Mouse (Mus musculus) forebrain, embryonic 14.5 days (tissue): ENCODE measurements around the gene Slc38a2. TPM values are rescaled to one million over a fixed set of nuclear protein-coding genes. Genes with fewer than 3 reads are reported as not detected.
A peak's percentile ranks its signal among the peaks of the same experiment; 100 is the strongest.

Experiments used
- ATAC-seq: fragments of 200-750 bp; cut with Nextera tagmentation; 2 replicates; pipeline ENCODE4 v1.8.0; 2017; ENCODE audit warnings: mild to moderate bottlenecking, moderate library complexity
- DNase-seq: peaks from one replicate; pipeline ENCODE4 v3.0.0-alpha.2; 2015; ENCODE audit warnings: low spot score
- H3K27ac ChIP-seq: fragments of 300-500 bp; sonication (generic); 2 replicates; pipeline ENCODE4 v1.5.1; 2014; ENCODE audit warnings: low read depth, mild to moderate bottlenecking, control low read depth, low read length, moderate library complexity
- H3K27me3 ChIP-seq: fragments of 300-500 bp; sonication (generic); replicated peaks from 2 replicates; pipeline ENCODE4 v1.6.1; 2014; ENCODE audit warnings: low read length, control low read depth, mixed read lengths; ENCODE audit not compliant: control insufficient read depth, insufficient read depth
- H3K36me3 ChIP-seq: fragments of 300-500 bp; sonication (generic); 2 replicates; pipeline ENCODE4 v1.6.1; 2014; ENCODE audit warnings: low read length, control low read depth; ENCODE audit not compliant: control insufficient read depth, insufficient read depth
- H3K4me1 ChIP-seq: fragments of 300-500 bp; sonication (generic); 2 replicates; pipeline ENCODE4 v1.6.1; 2014; ENCODE audit warnings: antibody characterized with exemption, low read length, control low read depth; ENCODE audit not compliant: control insufficient read depth, insufficient read depth
- H3K4me2 ChIP-seq: fragments of 300-500 bp; sonication (generic); 2 replicates; pipeline ENCODE4 v1.6.1; 2014; ENCODE audit warnings: mild to moderate bottlenecking, control low read depth, low read length
- H3K4me3 ChIP-seq: fragments of 300-500 bp; sonication (generic); 2 replicates; pipeline ENCODE4 v1.5.1; 2014; ENCODE audit warnings: low read depth, low read length, control low read depth
- H3K9ac ChIP-seq: fragments of 300-500 bp; sonication (generic); 2 replicates; pipeline ENCODE4 v1.6.1; 2014; ENCODE audit warnings: mild to moderate bottlenecking, low read length, control low read depth, moderate library complexity
- H3K9me3 ChIP-seq: fragments of 300-500 bp; sonication (generic); replicated peaks from 2 replicates; pipeline ENCODE4 v1.6.1; 2016; ENCODE audit warnings: low read length, control low read depth, mixed read lengths; ENCODE audit not compliant: control insufficient read depth
- WGBS: fragments of 180-500 bp; shearing (Covaris S2); extraction: QIAGEN DNeasy Blood & Tissue Kit; methylation state at CpG from one replicate; pipeline ENCODE4 v1.1.7; 2014; 5-methylcytosine and 5-hydroxymethylcytosine counted together
- polyA plus RNA-seq: library from polyadenylated mRNA; unstranded; fragments of >200 nt; fragmentation: Nextera tagmentation; extraction: Ambion mirVana; gene quantifications from 2 replicates; pipeline ENCODE4 v1.2.1, GENCODE M21; 2014

The Slc38a2 gene
- polyA plus RNA-seq, 1 experiment from 2014 or later, result 142 TPM

DNA sequence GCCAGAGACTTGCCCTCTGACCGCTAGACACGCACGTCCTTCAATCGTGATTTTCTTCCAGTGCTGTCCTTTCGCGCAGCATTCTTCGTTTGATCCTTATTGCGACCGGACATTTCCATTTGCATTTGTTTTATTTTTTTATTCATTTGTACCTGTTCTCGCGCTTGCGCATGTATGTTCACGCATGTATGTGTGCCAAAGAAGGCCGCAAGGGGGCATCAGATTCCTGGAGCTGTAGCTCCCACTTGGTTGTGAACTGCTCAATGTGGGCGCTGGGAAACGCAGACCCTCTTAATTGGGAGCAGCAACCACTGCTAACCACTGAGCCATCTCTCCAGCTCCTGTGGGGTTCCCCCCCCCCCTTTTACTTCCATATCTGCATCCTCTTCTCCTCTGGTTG lies 46.5 kb downstream of the Slc38a2 start:
- H3K4me3 ChIP-seq, result no peak overlapping the region
- H3K27ac ChIP-seq, result no peak overlapping the region
- no peak overlapping the region for H3K4me2 ChIP-seq

DNA sequence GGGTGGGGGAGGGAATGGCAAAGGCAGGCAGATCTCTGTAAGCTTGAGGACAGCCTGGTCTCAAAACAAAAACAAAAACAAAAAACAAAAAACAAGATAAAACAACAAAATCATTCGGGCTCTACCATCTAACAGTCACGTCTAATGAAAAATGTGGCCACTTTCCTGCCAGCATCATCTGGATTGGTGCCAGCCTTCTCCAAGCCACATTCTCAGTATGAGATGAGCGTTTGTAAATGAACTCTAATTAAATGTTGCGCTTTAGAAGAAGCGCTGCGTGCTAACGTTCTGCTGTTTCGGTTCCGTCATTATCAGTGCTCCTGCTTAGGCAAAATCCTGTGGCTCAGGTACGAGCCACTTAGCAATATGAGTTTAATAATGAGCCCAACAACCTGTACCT lies 47.0 kb downstream of the Slc38a2 start:
- no peak overlapping the region for H3K9ac ChIP-seq
- peaks cover 1% of the 10 kb centered on the region; the same call in 1 of the 2 replicates for H3K4me1 ChIP-seq
- no peaks in the 10 kb centered on the region for H3K36me3 ChIP-seq
- 26% methylated on average over 10 of the region's 10 CpGs for WGBS
- no peak overlapping the region for H3K4me2 ChIP-seq
- H3K27me3 ChIP-seq, result no peaks in the 10 kb centered on the region
- no peak for ATAC-seq
- no peaks in the 10 kb centered on the region for H3K9me3 ChIP-seq
- no peak overlapping the region for H3K27ac ChIP-seq
- H3K4me3 ChIP-seq, result no peak overlapping the region
- peak; percentile 81 for DNase-seq

More for the DNA sequence above, 46.5 kb downstream of the Slc38a2 start:
- Histone ChIP-seq H3K27me3 (no peaks in the 10 kb centered on the region), H3K9me3 (no peaks in the 10 kb centered on the region), H3K4me1 (no peaks in the 10 kb centered on the region), H3K36me3 (no peaks in the 10 kb centered on the region), H3K9ac (no peak overlapping the region)
- 85% methylated on average over 16 of the region's 16 CpGs for WGBS
- DNase-seq (no peak), ATAC-seq (no peak)

DNA sequence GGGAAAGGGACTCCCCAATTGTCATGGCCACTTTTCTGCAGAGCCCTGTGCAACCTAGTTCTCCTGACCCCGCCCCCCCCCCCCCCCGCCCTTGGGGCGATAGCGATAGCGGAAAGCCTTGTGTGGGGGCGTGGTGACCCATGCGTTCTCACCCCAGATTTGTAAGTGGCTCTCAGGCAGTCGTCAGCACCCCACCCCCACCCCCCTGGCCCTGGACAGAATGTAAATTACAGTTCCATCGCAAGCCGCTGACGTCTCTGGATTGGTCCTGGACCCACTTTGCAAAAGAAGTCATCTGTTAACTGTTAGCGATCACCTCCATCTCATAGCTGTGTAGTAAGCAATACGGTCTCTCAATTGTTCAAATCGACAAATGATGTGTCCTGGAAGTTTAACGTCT lies 52.2 kb downstream of the Slc38a2 start:
- DNase-seq (no peak), ATAC-seq (no peak)
- Histone ChIP-seq H3K9me3 (no peaks in the 10 kb centered on the region), H3K27me3 (no peaks in the 10 kb centered on the region), H3K4me2 (no peak overlapping the region), H3K4me3 (no peak overlapping the region), H3K4me1 (peaks cover 10% of the 10 kb centered on the region), H3K27ac (no peak overlapping the region), H3K9ac (no peak overlapping the region), H3K36me3 (no peaks in the 10 kb centered on the region)
- 44% methylated on average over 13 of the region's 15 CpGs for WGBS

DNA sequence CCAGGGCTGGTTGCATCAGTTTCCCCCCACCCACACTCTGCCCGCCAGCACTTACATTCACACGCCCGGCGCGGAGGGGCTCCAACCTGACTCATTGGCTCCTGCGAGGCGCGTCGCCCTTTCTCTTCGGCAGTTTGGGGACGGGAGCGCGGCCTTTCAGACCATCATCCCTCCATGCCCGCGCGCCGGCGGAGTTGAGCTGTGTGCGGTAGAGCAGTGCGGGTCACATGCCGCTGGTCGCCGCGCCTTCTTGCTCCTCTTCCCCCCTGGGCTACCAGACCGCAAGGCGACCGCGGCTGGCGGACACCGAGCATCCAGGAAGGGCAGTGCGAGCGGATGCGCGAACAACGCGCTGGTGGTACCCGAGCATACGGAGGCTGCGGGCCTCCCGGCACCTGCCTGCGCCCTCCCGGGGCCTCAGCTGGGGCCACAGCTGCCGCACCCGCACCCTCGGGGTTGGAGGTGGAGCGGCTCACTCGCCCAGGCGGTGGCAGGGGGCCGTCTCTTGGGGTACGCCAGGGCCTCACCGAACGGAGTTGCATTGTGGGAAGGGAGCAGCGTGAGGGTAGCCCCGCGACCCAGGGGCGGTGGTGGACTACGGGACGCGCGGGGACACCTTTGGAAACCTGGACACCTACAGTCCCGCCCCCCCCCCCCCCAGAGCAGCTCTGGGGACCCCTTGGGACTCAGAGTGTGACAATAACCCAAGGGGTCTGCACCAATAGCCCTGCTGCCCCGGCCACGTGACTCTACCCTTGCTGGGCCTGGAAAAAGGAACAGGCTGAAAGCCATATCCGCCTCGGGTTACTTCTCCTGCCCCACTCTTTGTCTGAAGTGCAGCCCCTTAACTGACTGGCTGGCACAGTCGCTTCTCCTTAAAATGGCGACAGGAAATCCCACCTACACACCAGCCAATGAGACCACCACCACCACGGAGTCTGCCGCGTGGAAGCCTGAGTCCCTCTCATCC lies 56.8 kb downstream of the Slc38a2 start, which contains the start of gene Slc38a1:
Gene Slc38a1 (minus strand): TSS at position 478 of the 970 bp plus-strand sequence.
- Histone ChIP-seq H3K9me3 (no peaks in the 10 kb centered on the region), H3K9ac (peak within 1 kb of the TSS; percentile 100), H3K27me3 (no peaks in the 10 kb centered on the region), H3K4me2 (peak within 1 kb of the TSS; percentile 74), H3K27ac (peak within 1 kb of the TSS; percentile 100), H3K4me3 (peak within 1 kb of the TSS; percentile 84), H3K4me1 (peaks cover 23% of the 10 kb centered on the region), H3K36me3 (peaks cover 11% of the 10 kb centered on the region)
- DNase-seq (peak; percentile 92), ATAC-seq (peak; percentile 77)
- 1% methylated on average over 62 of the region's 70 CpGs for WGBS

DNA sequence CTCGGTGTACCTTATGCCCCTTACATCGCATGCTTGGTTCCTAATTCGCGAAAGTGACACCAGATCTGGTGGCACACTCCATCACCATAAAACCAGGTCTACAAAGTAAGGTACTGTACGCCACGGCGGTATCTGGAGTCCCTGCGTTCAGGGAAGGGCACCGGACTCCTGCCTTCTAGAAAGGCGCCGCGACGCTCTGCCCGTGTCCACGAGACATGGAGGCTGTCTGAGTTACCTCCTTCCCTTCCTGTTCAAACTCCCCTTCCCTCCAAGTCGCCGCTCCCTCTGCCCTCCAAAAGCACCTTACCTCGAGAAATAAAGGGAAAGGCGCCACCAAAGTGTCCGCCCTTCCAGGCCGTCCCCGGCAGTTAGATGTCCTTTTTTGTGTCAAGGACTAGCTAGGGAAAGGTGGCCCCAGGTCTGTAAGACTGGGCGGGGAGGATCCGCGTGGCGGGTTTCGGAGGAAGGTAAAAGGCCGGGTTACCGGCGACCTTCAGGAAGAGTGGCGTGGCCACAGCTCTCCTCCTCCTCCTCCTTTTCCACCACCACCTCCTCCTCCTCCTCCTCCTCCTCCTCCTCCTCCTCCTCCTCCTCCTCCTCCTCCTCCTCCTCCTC lies 57.6 kb downstream of the Slc38a2 start:
- H3K4me2 ChIP-seq, result peak overlapping the region; percentile 74
- DNase-seq (no peak), ATAC-seq (peak; percentile 14)
- H3K27ac ChIP-seq, result peak overlapping the region; percentile 100
- H3K9me3 ChIP-seq, result no peaks in the 10 kb centered on the region
- peaks cover 15% of the 10 kb centered on the region for H3K36me3 ChIP-seq
- peaks cover 19% of the 10 kb centered on the region for H3K4me1 ChIP-seq
- WGBS, result under 1% methylated on average over 31 of the region's 31 CpGs
- H3K27me3 ChIP-seq, result no peaks in the 10 kb centered on the region
- peak overlapping the region; percentile 84 for H3K4me3 ChIP-seq
- H3K9ac ChIP-seq, result peak overlapping the region; percentile 100

DNA sequence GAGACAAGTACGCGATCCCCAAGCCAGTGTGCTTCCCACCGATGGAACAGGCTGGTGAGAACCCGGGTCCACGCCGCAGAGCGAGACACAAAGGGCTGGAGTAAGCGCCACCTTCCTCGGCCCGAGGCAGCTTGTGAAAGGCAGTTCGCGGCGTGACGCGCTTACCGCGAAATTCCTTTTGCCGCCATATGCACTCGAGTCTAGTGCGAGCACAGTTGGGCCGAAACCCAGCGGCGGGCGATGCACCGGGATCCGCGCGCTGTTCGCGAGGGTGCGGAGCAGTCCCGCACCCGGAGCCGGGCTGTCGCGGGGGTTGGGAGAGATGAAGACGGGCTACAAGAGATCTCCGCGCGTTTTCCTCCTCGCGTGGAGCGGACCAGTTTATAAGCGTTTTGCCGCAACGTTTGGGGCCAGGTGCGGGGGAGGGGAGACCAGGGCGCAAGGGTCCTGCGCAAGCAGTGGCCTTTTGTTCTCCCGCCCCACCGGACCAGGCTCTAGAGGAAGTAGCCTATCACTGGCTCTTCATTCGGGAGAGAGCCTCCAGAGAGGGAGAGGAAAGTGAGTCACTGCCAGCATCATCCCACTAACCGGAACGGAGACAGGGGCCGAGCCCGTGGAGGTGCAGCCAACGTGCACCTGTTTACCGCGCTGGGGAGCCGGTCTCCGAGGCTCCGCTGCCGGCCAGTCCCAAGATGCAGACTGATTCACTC lies 58.3 kb downstream of the Slc38a2 start:
- Histone ChIP-seq H3K4me2 (peak overlapping the region; percentile 74), H3K4me3 (peak overlapping the region; percentile 84), H3K9me3 (no peaks in the 10 kb centered on the region), H3K36me3 (peaks cover 18% of the 10 kb centered on the region), H3K4me1 (peaks cover 19% of the 10 kb centered on the region), H3K9ac (peak overlapping the region; percentile 100), H3K27me3 (no peaks in the 10 kb centered on the region), H3K27ac (peak overlapping the region; percentile 100)
- DNase-seq (peak; percentile 83), ATAC-seq (peak; percentile 54)
- WGBS, result under 1% methylated on average over 63 of the region's 63 CpGs

DNA sequence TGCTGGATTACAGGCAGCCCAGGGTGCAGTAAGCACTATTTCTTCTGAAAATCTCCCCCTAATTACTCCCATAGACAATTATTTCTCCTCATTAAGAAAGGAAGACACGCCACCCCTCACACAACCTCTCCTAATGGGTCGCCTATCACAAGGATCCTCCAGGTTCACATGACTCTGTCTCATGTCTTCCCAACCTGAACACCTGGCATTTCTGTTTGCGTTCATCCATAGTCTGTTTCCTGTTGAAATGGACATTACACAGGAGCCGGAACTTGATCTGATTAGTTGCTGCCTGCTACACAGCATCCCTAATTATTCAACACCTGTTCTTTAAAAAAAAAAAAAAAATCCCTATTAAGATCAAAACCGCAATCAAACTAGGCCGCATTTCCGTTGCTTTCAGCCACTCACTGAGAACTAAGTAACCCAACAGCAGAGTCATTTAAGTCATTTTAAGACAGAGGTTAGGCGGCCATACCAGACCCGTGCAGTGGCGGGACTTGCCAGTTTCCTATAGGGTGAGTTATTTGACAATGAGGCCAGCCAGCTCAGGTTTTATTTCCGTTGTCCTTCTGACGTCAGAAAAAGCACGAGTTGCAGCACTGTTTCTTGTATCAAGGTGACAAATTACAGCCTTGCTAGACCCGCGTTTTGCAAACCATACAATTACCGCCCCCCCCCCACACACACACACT lies 59.1 kb downstream of the Slc38a2 start:
- WGBS, result 2% methylated on average over 16 of the region's 16 CpGs
- ATAC-seq, result no peak

DNA sequence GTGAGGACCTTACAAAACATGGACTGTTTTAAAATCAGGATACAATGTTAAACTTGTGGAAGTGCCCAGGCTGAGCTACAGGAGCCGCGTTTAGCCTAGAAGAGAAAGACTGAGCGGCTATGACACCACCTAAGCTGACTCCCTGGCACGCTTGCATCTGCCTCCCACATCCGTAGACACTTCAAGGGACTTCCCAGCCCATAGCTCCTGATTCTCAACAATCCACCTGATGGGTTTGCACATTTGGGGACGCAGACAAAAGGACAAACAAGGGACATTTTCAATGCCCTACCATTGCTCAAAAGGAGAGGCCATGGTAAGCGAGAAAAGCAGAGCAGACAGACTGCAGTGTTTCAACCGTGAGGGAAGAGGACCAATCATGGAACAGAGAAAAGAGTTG lies 59.9 kb downstream of the Slc38a2 start:
- Histone ChIP-seq H3K27me3 (no peaks in the 10 kb centered on the region), H3K9ac (peak overlapping the region; percentile 100), H3K4me2 (peak overlapping the region; percentile 74), H3K27ac (no peak overlapping the region), H3K36me3 (peaks cover 30% of the 10 kb centered on the region), H3K4me3 (peak overlapping the region; percentile 84), H3K9me3 (no peaks in the 10 kb centered on the region), H3K4me1 (peaks cover 19% of the 10 kb centered on the region)
- DNase-seq, result no peak
- WGBS, result 52% methylated on average over 8 of the region's 8 CpGs
- ATAC-seq, result no peak

More for the DNA sequence above, 59.1 kb downstream of the Slc38a2 start:
- H3K27ac ChIP-seq, result peak overlapping the region; percentile 100
- H3K4me3 ChIP-seq, result peak overlapping the region; percentile 84
- H3K9me3 ChIP-seq, result no peaks in the 10 kb centered on the region
- H3K4me1 ChIP-seq, result peaks cover 19% of the 10 kb centered on the region
- peak overlapping the region; percentile 100 for H3K9ac ChIP-seq
- peak; percentile 78 for DNase-seq
- H3K36me3 ChIP-seq, result peaks cover 26% of the 10 kb centered on the region
- H3K4me2 ChIP-seq, result peak overlapping the region; percentile 74
- H3K27me3 ChIP-seq, result no peaks in the 10 kb centered on the region
